Mouse (Mus musculus): ENCODE measurements at regions not wholly inside any gene's neighbourhood (a gene's known extent, or its start where the extent isn't known, plus 50 kb on each side); places are given as distances from the start of the nearest gene placed in this dataset.
"Not testable (repeated sequence)": the region's sequence is repeated elsewhere in the genome, so short reads cannot be mapped to it uniquely, and the experiment has no call there.

GRCm38 (mm10) chr6:25101761-25102160 lies 145.7 kb upstream of the Tmem229a start:
- ATAC-seq (ENCODE audit: low FRiP score) (no peak), DNase-seq (ENCODE audit: low spot score) (no peak)
- no peaks in the 10 kb centered on the region for H3K27me3 ChIP-seq (ENCODE audit: control insufficient read depth, insufficient read depth, low read length)
- no peaks in the 10 kb centered on the region for H3K9me3 ChIP-seq (ENCODE audit: control insufficient read depth, low read length)
- H3K9ac ChIP-seq (ENCODE audit: low read depth, low read length): no peak overlapping the region
- H3K36me3 ChIP-seq (ENCODE audit: control insufficient read depth, insufficient read depth, low read length): no peaks in the 10 kb centered on the region
- no peaks in the 10 kb centered on the region for H3K4me1 ChIP-seq (replicated peaks; ENCODE audit: control insufficient read depth, insufficient read depth, low read length)
- H3K27ac ChIP-seq (ENCODE audit: low read depth, low read length): no peak overlapping the region
- no peak overlapping the region for H3K4me3 ChIP-seq (ENCODE audit: low read depth, low read length)
- no peak overlapping the region for H3K4me2 ChIP-seq (replicated peaks; ENCODE audit: low read depth, low read length)

GRCm38 (mm10) chr6:25087167-25087566 lies 131.1 kb upstream of the Tmem229a start:
- DNase-seq (ENCODE audit: low spot score): no peak
- no peak for ATAC-seq (ENCODE audit: low FRiP score)
- H3K4me2 ChIP-seq (replicated peaks; ENCODE audit: low read depth, low read length): no peak overlapping the region
- WGBS: 84% methylated on average over 1 of the region's 1 CpGs
- H3K9ac ChIP-seq (ENCODE audit: low read depth, low read length): no peak overlapping the region
- H3K4me1 ChIP-seq (replicated peaks; ENCODE audit: control insufficient read depth, insufficient read depth, low read length): no peaks in the 10 kb centered on the region
- H3K36me3 ChIP-seq (ENCODE audit: control insufficient read depth, insufficient read depth, low read length): no peaks in the 10 kb centered on the region
- no peaks in the 10 kb centered on the region for H3K9me3 ChIP-seq (ENCODE audit: control insufficient read depth, low read length)
- H3K27me3 ChIP-seq (ENCODE audit: control insufficient read depth, insufficient read depth, low read length): no peaks in the 10 kb centered on the region
- H3K4me3 ChIP-seq (ENCODE audit: low read depth, low read length): no peak overlapping the region
- no peak overlapping the region for H3K27ac ChIP-seq (ENCODE audit: low read depth, low read length)

GRCm38 (mm10) chr6:25085871-25086270 lies 129.8 kb upstream of the Tmem229a start:
- no peaks in the 10 kb centered on the region for H3K4me1 ChIP-seq (replicated peaks; ENCODE audit: control insufficient read depth, insufficient read depth, low read length)
- no peak overlapping the region for H3K9ac ChIP-seq (ENCODE audit: low read depth, low read length)
- DNase-seq (ENCODE audit: low spot score): no peak
- no peaks in the 10 kb centered on the region for H3K27me3 ChIP-seq (ENCODE audit: control insufficient read depth, insufficient read depth, low read length)
- no peak for ATAC-seq (ENCODE audit: low FRiP score)
- no peak overlapping the region for H3K4me3 ChIP-seq (ENCODE audit: low read depth, low read length)
- WGBS: 47% methylated on average over 2 of the region's 2 CpGs
- no peaks in the 10 kb centered on the region for H3K9me3 ChIP-seq (ENCODE audit: control insufficient read depth, low read length)
- no peak overlapping the region for H3K4me2 ChIP-seq (replicated peaks; ENCODE audit: low read depth, low read length)
- H3K27ac ChIP-seq (ENCODE audit: low read depth, low read length): no peak overlapping the region
- H3K36me3 ChIP-seq (ENCODE audit: control insufficient read depth, insufficient read depth, low read length): no peaks in the 10 kb centered on the region

GRCm38 (mm10) chr6:25085296-25085695 lies 129.2 kb upstream of the Tmem229a start:
- H3K27me3 ChIP-seq (ENCODE audit: control insufficient read depth, insufficient read depth, low read length); ATAC-seq (ENCODE audit: low FRiP score); H3K27ac ChIP-seq (ENCODE audit: low read depth, low read length); H3K4me2 ChIP-seq (replicated peaks; ENCODE audit: low read depth, low read length); H3K36me3 ChIP-seq (ENCODE audit: control insufficient read depth, insufficient read depth, low read length); H3K4me1 ChIP-seq (replicated peaks; ENCODE audit: control insufficient read depth, insufficient read depth, low read length); H3K9ac ChIP-seq (ENCODE audit: low read depth, low read length); DNase-seq (ENCODE audit: low spot score); H3K9me3 ChIP-seq (ENCODE audit: control insufficient read depth, low read length); H3K4me3 ChIP-seq (ENCODE audit: low read depth, low read length): not testable (repeated sequence)
- 41% methylated on average over 4 of the region's 4 CpGs for WGBS

- Histone ChIP-seq H3K4me2 (replicated peaks; ENCODE audit: low read depth, low read length) (no peak overlapping the region), H3K9me3 (ENCODE audit: control insufficient read depth, low read length) (no peaks in the 10 kb centered on the region), H3K36me3 (ENCODE audit: control insufficient read depth, insufficient read depth, low read length) (no peaks in the 10 kb centered on the region), H3K9ac (ENCODE audit: low read depth, low read length) (no peak overlapping the region), H3K27ac (ENCODE audit: low read depth, low read length) (0 out of 2 replicates have a peak overlapping the region, but pooled peaks have one; percentile 20), H3K4me3 (ENCODE audit: low read depth, low read length) (no peak overlapping the region), H3K27me3 (ENCODE audit: control insufficient read depth, insufficient read depth, low read length) (no peaks in the 10 kb centered on the region), H3K4me1 (replicated peaks; ENCODE audit: control insufficient read depth, insufficient read depth, low read length) (no peaks in the 10 kb centered on the region)
- ATAC-seq (ENCODE audit: low FRiP score): no peak
- no peak for DNase-seq (ENCODE audit: low spot score)
- 54% methylated on average over 6 of the region's 6 CpGs for WGBS
Observed at GRCm38 (mm10) chr6:25065913-25066312, 109.8 kb upstream of the Tmem229a start.

- DNase-seq (ENCODE audit: low spot score): no peak
- Histone ChIP-seq H3K27ac (ENCODE audit: low read depth, low read length) (no peak overlapping the region), H3K9me3 (ENCODE audit: control insufficient read depth, low read length) (no peaks in the 10 kb centered on the region), H3K36me3 (ENCODE audit: control insufficient read depth, insufficient read depth, low read length) (no peaks in the 10 kb centered on the region), H3K9ac (ENCODE audit: low read depth, low read length) (no peak overlapping the region), H3K4me3 (ENCODE audit: low read depth, low read length) (no peak overlapping the region), H3K27me3 (ENCODE audit: control insufficient read depth, insufficient read depth, low read length) (no peaks in the 10 kb centered on the region), H3K4me1 (replicated peaks; ENCODE audit: control insufficient read depth, insufficient read depth, low read length) (no peaks in the 10 kb centered on the region), H3K4me2 (replicated peaks; ENCODE audit: low read depth, low read length) (no peak overlapping the region)
- WGBS: 62% methylated on average over 2 of the region's 2 CpGs
- ATAC-seq (ENCODE audit: low FRiP score): no peak
Observed at GRCm38 (mm10) chr6:25032878-25033509, 76.9 kb upstream of the Tmem229a start.

- no peaks in the 10 kb centered on the region for H3K27me3 ChIP-seq (ENCODE audit: control insufficient read depth, insufficient read depth, low read length)
- WGBS: 88% methylated on average over 3 of the region's 3 CpGs
- no peak overlapping the region for H3K27ac ChIP-seq (ENCODE audit: low read depth, low read length)
- no peak overlapping the region for H3K9ac ChIP-seq (ENCODE audit: low read depth, low read length)
- no peaks in the 10 kb centered on the region for H3K9me3 ChIP-seq (ENCODE audit: control insufficient read depth, low read length)
- ATAC-seq (ENCODE audit: low FRiP score) (no peak), DNase-seq (ENCODE audit: low spot score) (no peak)
- H3K4me1 ChIP-seq (replicated peaks; ENCODE audit: control insufficient read depth, insufficient read depth, low read length): no peaks in the 10 kb centered on the region
- H3K4me3 ChIP-seq (ENCODE audit: low read depth, low read length): no peak overlapping the region
- no peaks in the 10 kb centered on the region for H3K36me3 ChIP-seq (ENCODE audit: control insufficient read depth, insufficient read depth, low read length)
- no peak overlapping the region for H3K4me2 ChIP-seq (replicated peaks; ENCODE audit: low read depth, low read length)
Observed at GRCm38 (mm10) chr6:25026953-25027352, 70.9 kb upstream of the Tmem229a start.

GRCm38 (mm10) chr6:25020005-25020772 lies 64.1 kb upstream of the Tmem229a start:
- Histone ChIP-seq H3K27ac (ENCODE audit: low read depth, low read length) (no peak overlapping the region), H3K36me3 (ENCODE audit: control insufficient read depth, insufficient read depth, low read length) (no peaks in the 10 kb centered on the region), H3K9ac (ENCODE audit: low read depth, low read length) (no peak overlapping the region), H3K4me2 (replicated peaks; ENCODE audit: low read depth, low read length) (no peak overlapping the region), H3K4me1 (replicated peaks; ENCODE audit: control insufficient read depth, insufficient read depth, low read length) (no peaks in the 10 kb centered on the region), H3K4me3 (ENCODE audit: low read depth, low read length) (no peak overlapping the region), H3K27me3 (ENCODE audit: control insufficient read depth, insufficient read depth, low read length) (no peaks in the 10 kb centered on the region), H3K9me3 (ENCODE audit: control insufficient read depth, low read length) (no peaks in the 10 kb centered on the region)
- peak; percentile 63 for DNase-seq (ENCODE audit: low spot score)
- ATAC-seq (ENCODE audit: low FRiP score): peak; percentile 51; the same call in 1 of the 2 replicates
- 29% methylated on average over 2 of the region's 2 CpGs for WGBS

- Histone ChIP-seq H3K9me3 (ENCODE audit: control insufficient read depth, low read length) (no peaks in the 10 kb centered on the region), H3K27me3 (ENCODE audit: control insufficient read depth, insufficient read depth, low read length) (no peaks in the 10 kb centered on the region), H3K9ac (ENCODE audit: low read depth, low read length) (no peak overlapping the region), H3K4me2 (replicated peaks; ENCODE audit: low read depth, low read length) (no peak overlapping the region), H3K36me3 (ENCODE audit: control insufficient read depth, insufficient read depth, low read length) (no peaks in the 10 kb centered on the region), H3K4me3 (ENCODE audit: low read depth, low read length) (no peak overlapping the region), H3K4me1 (replicated peaks; ENCODE audit: control insufficient read depth, insufficient read depth, low read length) (no peaks in the 10 kb centered on the region), H3K27ac (ENCODE audit: low read depth, low read length) (no peak overlapping the region)
- no peak for DNase-seq (ENCODE audit: low spot score)
- no peak for ATAC-seq (ENCODE audit: low FRiP score)
- 59% methylated on average over 3 of the region's 3 CpGs for WGBS
Observed at GRCm38 (mm10) chr6:25013288-25013606, 57.1 kb upstream of the Tmem229a start.
